Mouse (Mus musculus) heart, embryonic 15.5 days (tissue): Measurements from ENCODE around the gene Ap3b1. TPM values are rescaled to one million over a fixed set of nuclear protein-coding genes. Genes with fewer than 3 reads are reported as not detected.

Source experiments
- ATAC-seq: fragments of 200-750 bp; cut with Nextera tagmentation; replicated peaks from 2 replicates; pipeline ENCODE4 v1.8.0; 2017; ENCODE audit warnings: low read depth, moderate TSS enrichment; ENCODE audit not compliant: insufficient number of reproducible peaks, insufficient read depth, low FRiP score
- H3K27ac ChIP-seq: fragments of 300-500 bp; sonication (generic); 2 replicates; pipeline ENCODE4 v1.5.1; 2015; ENCODE audit warnings: mild to moderate bottlenecking, inconsistent platforms
- H3K27me3 ChIP-seq: fragments of 300-500 bp; sonication (generic); 2 replicates; pipeline ENCODE4 v1.6.1; 2015; ENCODE audit warnings: inconsistent platforms
- H3K36me3 ChIP-seq: fragments of 300-500 bp; sonication (generic); 2 replicates; pipeline ENCODE4 v1.6.1; 2015; ENCODE audit warnings: mild to moderate bottlenecking, inconsistent platforms
- H3K4me1 ChIP-seq: fragments of 300-500 bp; sonication (generic); replicated peaks from 2 replicates; pipeline ENCODE4 v1.6.1; 2015; ENCODE audit warnings: inconsistent platforms
- H3K4me2 ChIP-seq: fragments of 300-500 bp; sonication (generic); 2 replicates; pipeline ENCODE4 v1.6.1; 2015; ENCODE audit warnings: inconsistent platforms, mild to moderate bottlenecking, moderate library complexity
- H3K4me3 ChIP-seq: fragments of 300-500 bp; sonication (generic); 2 replicates; pipeline ENCODE4 v1.5.1; 2015; ENCODE audit warnings: mild to moderate bottlenecking, inconsistent platforms
- H3K9ac ChIP-seq: fragments of 300-500 bp; sonication (generic); 2 replicates; pipeline ENCODE4 v1.6.1; 2015; ENCODE audit warnings: mild to moderate bottlenecking, inconsistent platforms
- H3K9me3 ChIP-seq: fragments of 300-500 bp; sonication (generic); replicated peaks from 2 replicates; pipeline ENCODE4 v1.6.1; 2016; ENCODE audit warnings: inconsistent platforms
- WGBS: fragments of 180-500 bp; shearing (Covaris S2); methylation state at CpG from one replicate; pipeline ENCODE4 v1.1.7; 2015; ENCODE audit warnings: mixed read lengths; 5-methylcytosine and 5-hydroxymethylcytosine counted together
- polyA plus RNA-seq: library from polyadenylated mRNA; unstranded; fragments of >200 nt; fragmentation: Nextera tagmentation; extraction: Ambion mirVana; gene quantifications from 2 replicates; pipeline ENCODE4 v1.2.1, GENCODE M21; 2015

Gene Ap3b1
- polyA plus RNA-seq, 1 experiment from 2014 or later = 29.1 TPM

DNA sequence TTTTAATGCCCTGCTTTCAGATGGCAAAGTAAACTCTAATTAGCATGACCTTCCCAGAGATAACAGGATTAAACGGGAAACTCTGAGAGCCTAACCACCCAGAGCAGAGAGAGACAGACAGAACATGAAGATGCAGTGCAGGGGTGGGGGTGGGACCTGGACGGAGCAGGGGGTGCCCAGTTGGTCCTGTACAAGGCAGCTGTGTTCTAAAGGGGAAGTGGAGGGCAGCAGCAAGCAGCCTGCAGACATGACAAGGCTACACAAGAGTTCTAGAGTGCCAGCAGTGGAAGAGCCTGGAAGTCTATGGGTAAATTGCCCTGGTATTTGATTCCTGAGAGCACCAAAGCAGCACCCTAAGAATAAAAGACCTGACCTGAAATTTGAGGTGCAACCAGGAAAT, 105.5 kb downstream of the Ap3b1 start:
- 42% methylated on average over 2 of the region's 2 CpGs for WGBS
- H3K27ac ChIP-seq = no peak overlapping the region
- H3K4me1 ChIP-seq = no peaks in the 10 kb centered on the region
- H3K9me3 ChIP-seq = no peaks in the 10 kb centered on the region
- no peak overlapping the region for H3K4me2 ChIP-seq
- no peaks in the 10 kb centered on the region for H3K27me3 ChIP-seq
- no peak overlapping the region for H3K4me3 ChIP-seq
- no peak for ATAC-seq
- H3K9ac ChIP-seq = no peak overlapping the region
- H3K36me3 ChIP-seq = peaks cover 9% of the 10 kb centered on the region

DNA sequence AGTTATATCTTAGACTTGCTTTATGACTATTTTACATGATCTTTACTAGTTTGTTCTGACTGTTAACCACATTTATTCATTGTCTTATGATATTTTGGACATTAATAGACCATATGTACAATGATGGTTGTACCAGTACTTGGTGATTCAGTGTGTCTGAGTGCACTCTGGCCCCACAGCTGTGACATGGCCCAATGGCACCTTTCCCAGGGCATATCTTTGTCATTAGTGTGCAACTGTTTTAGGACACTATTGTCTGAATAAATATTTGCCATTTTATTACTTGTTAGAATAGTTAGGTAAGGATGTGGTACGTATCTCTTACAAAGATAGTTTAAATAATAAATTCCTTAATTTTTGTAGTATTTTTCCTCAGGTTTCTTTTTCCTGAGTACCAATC, 109.8 kb downstream of the Ap3b1 start:
- no peak overlapping the region for H3K27ac ChIP-seq
- H3K4me1 ChIP-seq = no peaks in the 10 kb centered on the region
- H3K36me3 ChIP-seq = peaks cover 6% of the 10 kb centered on the region
- no peak overlapping the region for H3K9ac ChIP-seq
- no peaks in the 10 kb centered on the region for H3K27me3 ChIP-seq
- H3K4me3 ChIP-seq = no peak overlapping the region
- ATAC-seq = no peak
- no peaks in the 10 kb centered on the region for H3K9me3 ChIP-seq
- no peak overlapping the region for H3K4me2 ChIP-seq
- 94% methylated on average over 1 of the region's 1 CpGs for WGBS

DNA sequence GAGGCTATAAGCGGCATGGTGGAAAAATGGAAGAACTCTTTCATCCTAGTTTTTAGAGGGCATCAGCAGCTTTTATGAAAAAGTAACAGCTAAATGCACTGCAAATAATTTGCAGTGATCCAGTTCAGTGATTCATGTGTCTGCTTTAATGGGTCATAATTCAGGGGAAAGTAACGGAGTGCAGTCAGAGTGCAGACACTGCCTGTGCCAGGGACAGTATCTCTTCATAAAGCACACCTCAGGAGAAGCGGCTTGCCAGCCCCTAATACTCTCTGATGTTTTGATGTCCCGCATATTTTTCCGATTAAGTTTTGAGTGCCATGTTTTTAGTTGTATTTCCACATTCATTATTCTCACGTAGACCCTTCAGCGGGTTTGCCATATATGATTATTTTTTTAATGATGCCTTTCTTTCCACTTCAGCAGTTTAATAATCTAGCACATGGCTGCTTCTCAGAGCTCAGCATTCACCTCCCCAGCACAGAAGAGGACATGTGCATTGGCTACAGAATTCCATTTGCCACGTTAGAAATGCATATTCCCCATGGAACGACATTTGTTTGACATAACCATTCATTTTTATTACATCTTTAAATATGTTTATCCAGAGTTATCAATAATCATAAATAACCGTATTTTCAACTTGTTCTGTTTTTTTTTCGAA, 112.4 kb downstream of the Ap3b1 start:
- Histone ChIP-seq H3K36me3 (peaks cover 6% of the 10 kb centered on the region; the same call in 1 of the 2 replicates), H3K9me3 (no peaks in the 10 kb centered on the region), H3K27ac (no peak overlapping the region), H3K4me1 (no peaks in the 10 kb centered on the region), H3K27me3 (no peaks in the 10 kb centered on the region), H3K4me2 (no peak overlapping the region), H3K4me3 (no peak overlapping the region), H3K9ac (no peak overlapping the region)
- ATAC-seq = no peak
- WGBS = 89% methylated on average over 11 of the region's 11 CpGs

DNA sequence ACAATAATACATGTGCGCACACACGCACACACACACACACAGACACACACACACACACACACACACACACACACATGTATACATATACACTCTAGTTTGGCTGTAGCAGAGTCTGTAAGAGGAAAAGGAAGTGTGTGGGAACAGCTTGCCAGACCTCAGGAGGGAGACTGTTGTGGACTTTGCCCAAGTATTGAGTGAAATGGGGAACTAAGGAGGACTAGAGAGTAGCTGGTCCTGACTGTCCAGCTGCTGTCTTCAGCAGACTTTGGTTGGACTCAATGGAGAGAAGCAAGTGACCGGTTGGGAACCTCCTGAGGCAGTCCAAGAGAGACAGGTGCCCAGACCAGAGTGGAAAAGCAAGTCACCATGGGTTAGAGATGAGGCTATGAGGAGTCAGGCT, 117.4 kb downstream of the Ap3b1 start:
- WGBS = 95% methylated on average over 3 of the region's 3 CpGs
- Histone ChIP-seq H3K9me3 (no peaks in the 10 kb centered on the region), H3K27ac (no peak overlapping the region), H3K9ac (no peak overlapping the region), H3K4me1 (no peaks in the 10 kb centered on the region), H3K4me2 (no peak overlapping the region), H3K4me3 (no peak overlapping the region), H3K36me3 (peaks cover 31% of the 10 kb centered on the region), H3K27me3 (no peaks in the 10 kb centered on the region)
- ATAC-seq = no peak

DNA sequence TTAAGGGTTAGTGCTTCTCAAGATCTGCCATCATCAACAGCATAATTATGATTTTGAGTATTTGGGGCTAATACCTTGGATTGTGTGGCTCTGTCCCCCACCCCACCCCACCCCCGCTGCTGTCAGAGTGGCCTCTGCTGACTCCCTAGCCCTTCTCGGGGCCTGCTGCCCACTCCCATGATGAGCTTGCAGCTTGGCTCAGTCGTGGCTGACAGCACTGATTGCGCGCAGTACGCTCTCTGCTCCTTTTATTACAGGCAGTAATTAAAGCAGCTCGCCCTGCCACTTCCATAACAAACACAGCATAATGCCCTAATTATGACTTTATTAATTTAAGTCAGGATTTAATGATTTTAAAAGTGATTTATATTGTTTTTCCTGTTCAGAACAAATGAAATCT, 121.5 kb downstream of the Ap3b1 start:
- H3K9me3 ChIP-seq = no peaks in the 10 kb centered on the region
- no peaks in the 10 kb centered on the region for H3K4me1 ChIP-seq
- no peak for ATAC-seq
- WGBS = 90% methylated on average over 7 of the region's 7 CpGs
- no peaks in the 10 kb centered on the region for H3K27me3 ChIP-seq
- no peak overlapping the region for H3K4me2 ChIP-seq
- peaks cover 60% of the 10 kb centered on the region for H3K36me3 ChIP-seq
- H3K9ac ChIP-seq = no peak overlapping the region
- no peak overlapping the region for H3K4me3 ChIP-seq
- H3K27ac ChIP-seq = no peak overlapping the region

DNA sequence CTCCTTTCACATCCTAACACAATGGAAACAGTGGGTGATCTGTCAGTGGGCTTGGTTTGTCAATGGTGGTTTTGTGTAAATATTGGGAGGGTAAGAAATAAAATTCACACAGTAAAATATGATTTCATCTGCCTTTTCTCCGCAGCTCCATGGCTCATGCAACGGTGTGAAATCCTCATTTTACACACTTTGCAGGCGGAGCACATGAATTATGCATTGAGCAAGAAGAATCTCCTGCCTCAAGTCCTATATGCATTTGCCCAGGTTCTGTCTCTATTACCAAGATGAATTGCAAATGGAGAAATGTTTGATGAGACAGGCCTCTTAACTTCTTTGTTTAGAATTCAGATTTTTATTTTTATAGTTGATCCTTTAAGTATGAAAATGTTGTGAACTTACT, 131.9 kb downstream of the Ap3b1 start:
- Histone ChIP-seq H3K36me3 (peaks cover 22% of the 10 kb centered on the region), H3K27me3 (no peaks in the 10 kb centered on the region), H3K4me1 (no peaks in the 10 kb centered on the region), H3K4me2 (no peak overlapping the region), H3K9me3 (no peaks in the 10 kb centered on the region), H3K9ac (no peak overlapping the region), H3K27ac (no peak overlapping the region), H3K4me3 (no peak overlapping the region)
- WGBS = 87% methylated on average over 3 of the region's 3 CpGs
- ATAC-seq = no peak

DNA sequence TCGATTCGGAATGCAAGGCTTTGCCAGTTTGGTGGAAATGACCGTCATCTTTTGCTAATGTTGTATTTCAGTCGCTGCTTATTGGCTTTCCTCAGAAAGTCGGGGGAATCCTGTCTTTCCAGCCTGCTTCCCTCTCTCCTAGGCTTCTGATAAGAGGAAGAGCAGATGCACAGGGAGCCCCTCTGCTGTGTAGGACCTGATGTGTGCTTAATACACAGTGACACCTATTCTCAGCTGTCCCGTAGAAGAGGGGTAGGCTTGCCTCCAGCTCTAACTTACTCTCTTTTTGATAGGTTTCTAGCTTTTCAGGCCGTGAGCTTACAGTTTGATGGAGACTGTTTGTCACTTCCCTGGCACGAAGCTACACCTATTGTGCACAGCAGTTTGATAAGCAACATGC, 132.4 kb downstream of the Ap3b1 start:
- Histone ChIP-seq H3K27me3 (no peaks in the 10 kb centered on the region), H3K4me1 (no peaks in the 10 kb centered on the region), H3K36me3 (peaks cover 22% of the 10 kb centered on the region), H3K9ac (no peak overlapping the region), H3K27ac (no peak overlapping the region), H3K4me3 (no peak overlapping the region), H3K9me3 (no peaks in the 10 kb centered on the region), H3K4me2 (no peak overlapping the region)
- WGBS = 82% methylated on average over 8 of the region's 8 CpGs
- no peak for ATAC-seq

DNA sequence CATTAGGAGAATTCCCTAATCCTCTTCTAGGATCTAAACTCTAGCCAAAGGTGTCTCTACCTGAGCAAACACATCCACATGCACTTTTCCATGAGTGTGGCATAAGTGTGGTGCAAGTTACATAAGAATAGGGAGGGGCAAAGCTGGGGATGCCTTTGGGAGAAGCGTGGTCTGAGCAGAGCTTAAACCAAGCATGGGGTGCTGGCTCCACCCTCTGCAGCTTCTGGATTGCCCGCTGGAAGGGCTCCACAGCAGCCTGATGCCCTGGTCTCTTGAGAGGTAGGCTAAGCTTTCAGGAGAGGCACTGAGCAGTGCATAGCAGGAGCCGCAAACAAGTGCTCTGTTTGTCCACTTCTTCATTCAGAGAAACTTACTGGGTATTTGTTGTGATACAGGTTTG, 138.8 kb downstream of the Ap3b1 start:
- Histone ChIP-seq H3K27ac (no peak overlapping the region), H3K4me1 (no peaks in the 10 kb centered on the region), H3K27me3 (no peaks in the 10 kb centered on the region), H3K9ac (no peak overlapping the region), H3K36me3 (peaks cover 18% of the 10 kb centered on the region), H3K4me2 (no peak overlapping the region), H3K9me3 (no peaks in the 10 kb centered on the region), H3K4me3 (no peak overlapping the region)
- no peak for ATAC-seq
- 86% methylated on average over 3 of the region's 3 CpGs for WGBS

DNA sequence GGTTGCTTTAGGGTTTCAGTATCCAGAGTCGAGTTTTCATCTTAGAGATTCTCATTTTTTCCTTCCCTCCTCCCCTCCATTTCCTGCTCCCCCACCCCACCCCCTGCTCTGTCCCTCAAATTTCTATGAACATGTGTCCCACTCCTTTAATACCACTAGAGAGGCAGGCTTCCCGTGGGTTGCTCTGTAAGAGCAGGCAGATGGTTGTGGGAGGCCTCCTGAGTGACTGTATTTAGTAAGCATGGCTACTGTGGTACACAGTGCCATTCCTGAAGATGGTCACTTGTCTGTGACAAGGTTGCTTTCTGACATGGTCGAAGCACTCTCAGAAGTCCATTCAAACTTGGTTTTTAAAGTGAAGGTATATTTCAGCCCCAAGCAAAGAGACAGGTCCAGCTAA, 147.7 kb downstream of the Ap3b1 start:
- Histone ChIP-seq H3K27me3 (no peaks in the 10 kb centered on the region), H3K4me3 (no peak overlapping the region), H3K4me1 (no peaks in the 10 kb centered on the region), H3K27ac (no peak overlapping the region), H3K9me3 (no peaks in the 10 kb centered on the region), H3K4me2 (no peak overlapping the region), H3K9ac (no peak overlapping the region), H3K36me3 (peaks cover 7% of the 10 kb centered on the region; the same call in 1 of the 2 replicates)
- ATAC-seq = no peak
- WGBS = 86% methylated on average over 3 of the region's 3 CpGs

DNA sequence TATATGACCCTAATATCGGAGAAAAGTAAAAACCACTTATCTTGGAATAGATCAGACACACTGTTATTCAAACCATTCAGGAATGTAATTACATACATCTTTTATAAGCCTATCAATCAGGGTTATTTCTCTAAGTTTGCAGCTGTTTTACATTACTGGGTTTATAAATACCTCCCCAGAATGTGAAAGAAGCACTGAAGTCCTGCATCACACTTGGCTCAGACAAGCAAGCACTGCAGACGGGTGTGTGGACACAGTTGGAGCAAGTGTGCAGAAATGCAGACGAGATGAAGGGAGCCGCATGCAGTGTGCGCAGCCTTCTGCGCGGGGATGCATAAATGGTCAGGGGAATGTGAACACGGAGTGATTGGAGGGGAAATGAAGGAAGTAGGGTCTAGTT, 149.6 kb downstream of the Ap3b1 start:
- no peak overlapping the region for H3K9ac ChIP-seq
- H3K27ac ChIP-seq = no peak overlapping the region
- H3K36me3 ChIP-seq = peaks cover 7% of the 10 kb centered on the region; the same call in 1 of the 2 replicates
- H3K4me3 ChIP-seq = no peak overlapping the region
- H3K27me3 ChIP-seq = no peaks in the 10 kb centered on the region
- H3K9me3 ChIP-seq = no peaks in the 10 kb centered on the region
- WGBS = 88% methylated on average over 8 of the region's 8 CpGs
- H3K4me2 ChIP-seq = no peak overlapping the region
- no peak for ATAC-seq
- no peaks in the 10 kb centered on the region for H3K4me1 ChIP-seq

DNA sequence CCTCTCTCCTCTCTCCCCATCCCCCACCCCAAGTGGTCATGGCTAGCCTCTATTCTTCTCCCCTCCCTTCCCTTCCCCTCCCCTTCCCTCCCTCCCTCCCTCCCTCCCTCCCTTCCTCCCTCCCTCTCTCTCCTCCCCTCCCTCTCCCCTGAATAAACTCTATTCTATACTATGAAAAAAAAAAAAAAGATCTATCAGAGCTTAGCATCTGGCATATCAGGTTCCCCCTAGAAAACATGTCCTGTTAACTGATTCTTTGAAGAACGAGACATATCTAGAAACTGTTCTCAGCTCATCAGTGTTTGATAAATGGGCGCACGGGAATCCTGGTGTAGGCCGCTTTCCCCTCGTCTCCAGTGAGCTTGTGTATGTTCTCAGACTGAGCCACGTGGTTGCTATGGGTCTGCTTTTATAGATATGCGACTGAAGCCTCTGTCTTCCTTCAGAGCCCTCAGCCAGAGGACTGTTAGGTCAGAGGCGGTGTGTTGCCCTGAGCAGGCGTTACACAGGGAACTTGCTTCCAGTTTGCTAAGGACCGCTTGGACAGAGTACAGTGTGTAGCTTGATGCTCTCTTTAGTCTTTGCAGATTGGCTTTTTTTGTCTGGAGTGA, 154.5 kb downstream of the Ap3b1 start:
- Histone ChIP-seq H3K4me3 (no peak overlapping the region), H3K4me1 (peaks cover 11% of the 10 kb centered on the region), H3K27me3 (no peaks in the 10 kb centered on the region), H3K4me2 (no peak overlapping the region), H3K27ac (no peak overlapping the region), H3K9ac (no peak overlapping the region), H3K9me3 (no peaks in the 10 kb centered on the region), H3K36me3 (peaks cover 4% of the 10 kb centered on the region; the same call in 1 of the 2 replicates)
- ATAC-seq = no peak; the same call in 1 of the 2 replicates
- 36% methylated on average over 10 of the region's 10 CpGs for WGBS

DNA sequence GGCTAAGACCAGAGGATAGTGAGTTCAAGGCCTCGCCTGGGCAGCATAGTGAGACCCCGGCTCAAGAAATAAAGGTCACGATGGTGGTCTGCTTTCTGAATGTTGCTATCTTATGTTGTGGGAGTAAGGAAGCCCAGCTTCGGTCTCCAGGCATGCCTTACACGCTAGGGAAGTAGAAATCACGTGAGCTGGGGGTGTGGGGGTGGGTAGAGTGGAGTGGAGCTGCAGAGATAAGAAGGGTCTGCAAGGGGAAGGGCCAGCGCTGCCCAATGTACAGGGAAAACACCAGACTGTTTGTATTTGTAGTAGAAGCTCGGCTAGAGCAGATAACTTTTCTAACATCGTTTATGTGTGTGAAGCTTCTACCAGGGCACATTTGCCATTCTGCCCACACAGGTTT, 155.1 kb downstream of the Ap3b1 start:
- no peak for ATAC-seq
- Histone ChIP-seq H3K9ac (no peak overlapping the region), H3K27me3 (no peaks in the 10 kb centered on the region), H3K4me3 (no peak overlapping the region), H3K27ac (no peak overlapping the region), H3K4me2 (no peak overlapping the region), H3K36me3 (peaks cover 4% of the 10 kb centered on the region; the same call in 1 of the 2 replicates), H3K4me1 (peaks cover 17% of the 10 kb centered on the region), H3K9me3 (no peaks in the 10 kb centered on the region)
- 23% methylated on average over 9 of the region's 9 CpGs for WGBS
